Mouse (Mus musculus): ENCODE data around the gene Blnk. TPM values are rescaled to one million over a fixed set of nuclear protein-coding genes. Genes with fewer than 3 reads are reported as not detected.

Gene Blnk
- total and polyA plus RNA-seq, 3 experiments: not detected

GRCm38 (mm10) chr19:40971273-40971914, 22.9 kb downstream of the Blnk start:
- Histone ChIP-seq H3K36me3 (ENCODE audit: control insufficient read depth in 1 of 2, insufficient read depth in 2 of 2, low read length in 2 of 2) (no peaks in the 10 kb centered on the region), H3K4me3 (ENCODE audit: control insufficient read depth in 1 of 2, insufficient read depth in 1 of 2, low read depth in 2 of 2, low read length in 2 of 2) (no peak overlapping the region), H3K79me2 (ENCODE audit: control insufficient read depth, insufficient read depth, low read length, poor library complexity) (no peaks in the 10 kb centered on the region), H3K9ac (ENCODE audit: control insufficient read depth, low read depth, low read length, poor library complexity, severe bottlenecking) (no peak overlapping the region), H3K9me3 (replicated peaks; ENCODE audit: insufficient read depth, low read length) (no peaks in the 10 kb centered on the region), H3K27ac (ENCODE audit: control insufficient read depth, low read depth, low read length) (no peak overlapping the region), H3K4me1 (ENCODE audit: control insufficient read depth in 1 of 2, insufficient read depth in 2 of 2, low read length in 2 of 2) (no peaks in the 10 kb centered on the region), H3K27me3 (ENCODE audit: control insufficient read depth in 1 of 2, insufficient read depth in 2 of 2, low read length in 2 of 2) (peaks cover 2 to 5% of the 10 kb centered on the region in 2 experiments; a peak in 3 of 4 replicates)
- DNase-seq (ENCODE audit: low read depth, low spot score): no peak
- TF ChIP-seq CHD2 (IDR thresholded peaks at IDR 0.05; ENCODE audit: low read length) (no peak), ZMIZ1 (IDR thresholded peaks at IDR 0.05; ENCODE audit: low read depth, low read length) (no peak), MAX (IDR thresholded peaks at IDR 0.05; ENCODE audit: low read length) (no peak), GABPA (IDR thresholded peaks at IDR 0.05; ENCODE audit: low read depth, low read length) (no peak), UBTF (IDR thresholded peaks at IDR 0.05; ENCODE audit: borderline replicate concordance, insufficient read depth, low read depth, low read length) (no peak)

GRCm38 (mm10) chr19:40970775-40971174, 23.6 kb downstream of the Blnk start:
- H3K36me3 ChIP-seq (ENCODE audit: control insufficient read depth in 1 of 2, insufficient read depth in 2 of 2, low read length in 2 of 2): no peaks in the 10 kb centered on the region
- H3K4me3 ChIP-seq (ENCODE audit: control insufficient read depth in 1 of 2, insufficient read depth in 1 of 2, low read depth in 2 of 2, low read length in 2 of 2): no peak overlapping the region
- no peak for DNase-seq (ENCODE audit: low read depth, low spot score)
- peaks cover 2 to 5% of the 10 kb centered on the region in 2 experiments; a peak in 3 of 4 replicates for H3K27me3 ChIP-seq (ENCODE audit: control insufficient read depth in 1 of 2, insufficient read depth in 2 of 2, low read length in 2 of 2)
- H3K4me1 ChIP-seq (ENCODE audit: control insufficient read depth in 1 of 2, insufficient read depth in 2 of 2, low read length in 2 of 2): no peaks in the 10 kb centered on the region
- H3K27ac ChIP-seq (ENCODE audit: control insufficient read depth, low read depth, low read length): no peak overlapping the region
- H3K79me2 ChIP-seq (ENCODE audit: control insufficient read depth, insufficient read depth, low read length, poor library complexity): no peaks in the 10 kb centered on the region
- no peak overlapping the region for H3K9ac ChIP-seq (ENCODE audit: control insufficient read depth, low read depth, low read length, poor library complexity, severe bottlenecking)
- no peak for TF ChIP-seq SMC3 (IDR thresholded peaks at IDR 0.05; ENCODE audit: low read depth, low read length)
- no peak for TF ChIP-seq CTCF (IDR thresholded peaks at IDR 0.05 in 2 of 3, conservative IDR thresholded peaks at IDR 0.05 in 1 of 3; ENCODE audit: control insufficient read depth in 1 of 3, insufficient read depth in 1 of 3, low read depth in 2 of 3, low read length in 3 of 3, poor library complexity in 1 of 3, severe bottlenecking in 1 of 3)
- H3K9me3 ChIP-seq (replicated peaks; ENCODE audit: insufficient read depth, low read length): no peaks in the 10 kb centered on the region

GRCm38 (mm10) chr19:40970301-40970700, 24.0 kb downstream of the Blnk start:
- H3K79me2 ChIP-seq (ENCODE audit: control insufficient read depth, insufficient read depth, low read length, poor library complexity): no peaks in the 10 kb centered on the region
- H3K4me3 ChIP-seq (ENCODE audit: control insufficient read depth in 1 of 2, insufficient read depth in 1 of 2, low read depth in 2 of 2, low read length in 2 of 2): no peak overlapping the region
- peaks cover 2 to 4% of the 10 kb centered on the region in 2 experiments; a peak in 3 of 4 replicates for H3K27me3 ChIP-seq (ENCODE audit: control insufficient read depth in 1 of 2, insufficient read depth in 2 of 2, low read length in 2 of 2)
- no peak overlapping the region for H3K27ac ChIP-seq (ENCODE audit: control insufficient read depth, low read depth, low read length)
- H3K9ac ChIP-seq (ENCODE audit: control insufficient read depth, low read depth, low read length, poor library complexity, severe bottlenecking): no peak overlapping the region
- H3K4me1 ChIP-seq (ENCODE audit: control insufficient read depth in 1 of 2, insufficient read depth in 2 of 2, low read length in 2 of 2): no peaks in the 10 kb centered on the region
- H3K36me3 ChIP-seq (ENCODE audit: control insufficient read depth in 1 of 2, insufficient read depth in 2 of 2, low read length in 2 of 2): no peaks in the 10 kb centered on the region
- TF ChIP-seq UBTF (IDR thresholded peaks at IDR 0.05; ENCODE audit: borderline replicate concordance, insufficient read depth, low read depth, low read length) (no peak), ETS1 (IDR thresholded peaks at IDR 0.05; ENCODE audit: low read depth, low read length) (no peak), MAX (IDR thresholded peaks at IDR 0.05; ENCODE audit: low read length) (no peak), ZC3H11A (IDR thresholded peaks at IDR 0.05; ENCODE audit: low read depth, low read length) (no peak), POLR2A (IDR thresholded peaks at IDR 0.05; ENCODE audit: control insufficient read depth in 1 of 2, insufficient read depth in 1 of 2, low read depth in 1 of 2, low read length in 2 of 2, poor library complexity in 1 of 2) (no peak), MAFK (IDR thresholded peaks at IDR 0.05; ENCODE audit: borderline replicate concordance, low read depth, low read length) (no peak), NELFE (IDR thresholded peaks at IDR 0.05; ENCODE audit: low read depth, low read length) (no peak), MYC (IDR thresholded peaks at IDR 0.05; ENCODE audit: low read depth, low read length) (no peak), CTCF (IDR thresholded peaks at IDR 0.05 in 2 of 3, conservative IDR thresholded peaks at IDR 0.05 in 1 of 3; ENCODE audit: control insufficient read depth in 1 of 3, insufficient read depth in 1 of 3, low read depth in 2 of 3, low read length in 3 of 3, poor library complexity in 1 of 3, severe bottlenecking in 1 of 3) (no peak), ZMIZ1 (IDR thresholded peaks at IDR 0.05; ENCODE audit: low read depth, low read length) (no peak), JUND (IDR thresholded peaks at IDR 0.05; ENCODE audit: low read depth, low read length) (no peak), MXI1 (IDR thresholded peaks at IDR 0.05; ENCODE audit: low read depth, low read length) (no peak), POLR2AphosphoS2 (IDR thresholded peaks at IDR 0.05; ENCODE audit: low read length) (no peak), RCOR1 (IDR thresholded peaks at IDR 0.05; ENCODE audit: low read depth, low read length) (no peak), MAZ (IDR thresholded peaks at IDR 0.05; ENCODE audit: low read depth, low read length) (no peak)
- no peak for DNase-seq (ENCODE audit: low read depth, low spot score)
- no peaks in the 10 kb centered on the region for H3K9me3 ChIP-seq (replicated peaks; ENCODE audit: insufficient read depth, low read length)
